Mouse (Mus musculus) adipocyte (in vitro differentiated cells): ENCODE measurements at regions not wholly inside any gene's neighbourhood (a gene's known extent, or its start where the extent isn't known, plus 50 kb on each side); places are given as distances from the start of the nearest gene placed in this dataset.

ENCODE experiments used
- DNase-seq: peaks from one replicate; pipeline ENCODE4 v3.0.0-alpha.2; 2016; ENCODE audit warnings: low spot score

DNA sequence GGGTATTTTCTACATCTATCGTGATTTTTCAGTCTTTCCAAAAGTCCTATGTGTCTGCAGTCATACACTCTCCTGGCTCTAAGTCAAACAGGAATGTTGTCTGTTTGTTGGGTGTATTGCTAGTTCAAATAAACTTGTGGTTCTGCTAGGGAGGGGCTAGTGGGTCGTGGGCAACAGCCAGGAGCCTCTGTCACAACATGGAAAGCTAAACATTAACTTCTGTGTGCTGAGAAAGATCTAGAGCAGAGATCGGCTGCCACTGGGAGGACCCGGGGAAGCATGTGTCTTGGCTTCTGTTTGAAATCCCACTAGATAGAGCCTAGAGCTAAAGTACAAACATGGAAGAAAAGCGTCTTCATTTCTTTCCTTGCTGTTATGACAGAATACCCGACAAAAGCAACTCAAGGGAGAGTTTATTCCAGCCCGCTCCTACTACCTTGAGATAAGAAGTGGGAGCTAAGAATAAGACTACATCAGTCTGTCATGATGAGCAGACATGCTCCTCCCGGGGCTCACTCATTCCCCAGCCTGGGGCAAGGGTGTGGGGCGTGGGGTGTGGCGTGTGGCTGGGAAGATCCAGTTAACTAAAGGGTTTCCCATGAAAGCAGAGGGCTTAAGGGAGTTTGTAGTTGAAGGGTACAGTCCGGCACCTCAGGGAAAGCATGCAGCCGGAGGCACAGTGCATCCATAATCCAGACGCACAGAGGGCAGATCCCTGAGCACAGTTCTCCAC is 190.7 kb downstream of the Rybp start:
- DNase-seq = peak; percentile 61

DNA sequence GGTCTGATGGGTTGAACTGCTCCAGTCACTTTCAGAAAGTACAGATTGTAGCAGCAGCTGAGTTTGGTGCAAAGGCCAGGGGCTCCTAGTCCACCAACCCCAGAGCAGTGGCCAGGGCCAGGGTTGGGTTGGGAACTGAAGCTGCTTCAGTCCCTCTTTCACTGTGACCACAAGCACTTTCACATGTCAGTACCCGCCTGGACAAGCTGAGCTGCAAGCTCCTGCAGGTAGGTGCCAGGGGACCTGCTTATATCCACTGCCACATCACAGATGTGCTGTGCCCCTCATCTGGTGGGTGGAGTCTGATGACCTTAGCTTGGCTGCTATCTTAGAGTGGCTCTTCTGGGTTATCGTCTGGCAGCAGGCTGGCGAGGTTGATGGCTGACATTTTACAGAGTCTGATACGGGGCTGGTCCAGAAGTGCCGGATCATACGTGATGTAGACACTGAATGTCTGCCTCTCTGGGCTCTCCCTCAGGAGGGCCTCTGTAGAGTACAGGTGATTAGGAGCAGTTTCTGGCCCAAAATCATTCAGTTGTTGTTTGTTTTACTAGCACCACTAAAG is 192.6 kb downstream of the Rybp start:
- no peak for DNase-seq

GRCm38 (mm10) chr6:100092870-100093269 is 194.4 kb downstream of the Rybp start:
- no peak for DNase-seq

DNA sequence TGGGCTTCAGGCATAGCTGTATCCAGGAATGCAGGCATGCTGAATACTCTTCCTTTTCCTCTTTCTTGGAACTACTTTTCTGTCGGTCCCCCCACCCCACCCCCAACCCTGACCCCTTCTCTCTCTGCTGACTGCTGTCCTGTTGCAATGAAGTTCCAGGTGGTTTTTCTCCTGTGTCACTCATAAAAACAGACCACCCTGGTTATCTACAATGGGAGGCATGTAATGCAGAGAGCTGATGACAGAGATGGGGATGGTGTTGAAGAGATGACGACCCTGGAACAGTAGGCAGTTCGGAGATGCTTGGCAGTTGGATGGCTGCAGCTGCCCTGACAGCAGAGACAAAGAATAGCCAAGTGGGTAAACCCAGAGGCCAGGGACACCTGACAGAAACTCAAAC is 195.5 kb downstream of the Rybp start:
- no peak for DNase-seq

DNA sequence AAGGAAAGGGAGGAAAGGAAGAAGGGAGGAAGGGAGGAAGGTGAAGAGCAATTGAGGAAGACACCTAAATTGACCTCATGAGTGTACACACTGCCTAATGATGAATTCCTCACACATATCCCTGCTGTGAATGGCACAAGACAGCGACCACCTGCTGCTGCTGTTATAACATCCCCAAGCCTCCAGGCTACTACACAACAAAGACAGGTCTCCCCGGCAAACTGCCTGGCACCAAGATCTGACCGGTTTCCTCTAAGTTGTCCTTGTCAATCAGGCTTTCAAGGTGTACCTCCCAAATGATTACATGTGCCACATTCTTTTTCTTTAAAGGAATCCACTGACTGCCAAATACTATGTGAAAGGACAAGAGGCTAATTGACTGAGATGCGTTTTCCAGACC is 198.7 kb downstream of the Rybp start:
- no peak for DNase-seq

DNA sequence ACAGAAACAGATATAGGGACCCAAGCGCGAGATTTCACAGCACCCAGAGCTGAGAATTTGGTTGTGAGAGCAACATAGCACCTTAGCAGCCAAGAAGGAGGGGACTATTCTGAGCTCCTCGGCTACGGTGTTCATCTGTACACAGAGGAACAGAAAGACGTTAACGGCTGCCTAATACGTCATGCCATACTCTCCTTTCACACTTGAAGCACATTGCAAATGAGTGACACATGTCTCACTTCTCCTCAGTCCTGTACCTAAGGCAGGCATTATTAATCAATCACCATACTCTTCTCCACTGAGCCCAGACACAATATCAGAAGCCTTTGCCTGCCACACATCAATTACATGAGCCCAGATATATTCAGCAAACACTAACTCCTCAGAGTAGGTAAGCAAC is 200.5 kb downstream of the Rybp start:
- DNase-seq = no peak

DNA sequence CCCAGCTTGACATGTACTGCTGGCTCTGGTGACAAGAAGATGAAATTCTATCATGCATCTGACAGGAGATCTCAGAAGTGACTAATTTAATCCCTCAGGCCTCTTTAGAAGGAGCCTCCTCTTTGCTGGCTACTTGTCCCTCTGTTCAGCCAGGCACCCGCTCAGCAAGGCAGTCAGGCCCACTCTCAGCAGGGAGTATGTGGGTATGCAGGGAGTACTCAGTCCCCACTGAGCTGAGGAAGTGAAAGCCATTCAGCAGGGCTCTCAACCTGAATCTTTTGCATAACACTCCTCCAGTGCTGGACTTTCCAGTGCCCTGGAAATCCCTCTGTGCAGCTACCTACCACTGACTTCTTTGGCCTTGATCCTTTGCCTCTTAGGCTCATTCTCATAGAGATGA is 201.3 kb downstream of the Rybp start:
- no peak for DNase-seq

- no peak for DNase-seq
Observed at GRCm38 (mm10) chr6:100083868-100084477, 203.3 kb downstream of the Rybp start.

DNA sequence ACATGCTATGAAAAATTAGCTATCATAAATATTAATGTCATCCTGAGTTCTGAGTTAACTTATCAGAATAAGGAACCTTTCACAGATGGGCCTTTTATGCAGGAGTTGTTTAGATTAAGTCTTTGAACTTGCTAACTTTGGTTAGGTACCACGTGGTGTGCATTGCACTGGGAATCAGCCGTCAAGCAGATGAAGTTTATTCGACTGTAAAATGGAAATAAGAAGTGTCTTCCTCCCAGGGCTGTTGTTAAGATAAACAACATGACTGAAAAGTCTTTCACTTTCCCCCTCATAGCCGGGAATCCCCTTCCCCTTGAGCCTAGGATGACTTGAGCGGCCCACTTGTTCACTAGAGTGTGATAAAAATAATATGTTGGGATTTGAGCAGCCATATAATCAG is 204.2 kb downstream of the Rybp start:
- DNase-seq = no peak

- DNase-seq = peak; percentile 78
Observed at GRCm38 (mm10) chr6:100074672-100075335, 212.5 kb downstream of the Rybp start.

GRCm38 (mm10) chr6:100072261-100072968 is 214.9 kb downstream of the Rybp start:
- DNase-seq = no peak

- no peak for DNase-seq
Observed at GRCm38 (mm10) chr6:100069151-100069550, 218.1 kb downstream of the Rybp start.

DNA sequence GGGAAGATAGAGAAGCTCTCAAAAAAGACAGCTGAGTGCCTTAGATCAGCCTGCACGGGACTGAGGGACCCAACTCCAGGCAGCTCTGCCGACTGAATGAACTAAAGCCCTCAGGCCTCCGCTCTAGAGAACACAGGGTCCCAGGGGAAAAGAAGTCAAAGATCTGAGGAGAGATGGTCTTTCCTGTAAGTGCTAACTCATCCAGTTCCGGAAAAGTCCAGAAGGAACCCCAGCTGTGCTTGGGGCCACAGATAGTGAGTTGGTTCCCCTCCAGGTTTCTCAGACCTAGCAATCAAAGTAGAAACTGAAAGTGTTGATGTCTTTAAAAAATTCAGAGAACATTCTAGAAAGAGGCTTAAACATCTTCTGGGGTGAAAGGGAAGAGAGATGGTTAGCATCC is 220.0 kb downstream of the Rybp start:
- DNase-seq = no peak

- DNase-seq = peak; percentile 26
Observed at GRCm38 (mm10) chr6:100065586-100065985, 221.7 kb downstream of the Rybp start.

- DNase-seq = no peak
Observed at GRCm38 (mm10) chr6:100062961-100063360, 224.3 kb downstream of the Rybp start.

GRCm38 (mm10) chr6:100059803-100060202 is 227.5 kb downstream of the Rybp start:
- DNase-seq = peak; percentile 95

DNA sequence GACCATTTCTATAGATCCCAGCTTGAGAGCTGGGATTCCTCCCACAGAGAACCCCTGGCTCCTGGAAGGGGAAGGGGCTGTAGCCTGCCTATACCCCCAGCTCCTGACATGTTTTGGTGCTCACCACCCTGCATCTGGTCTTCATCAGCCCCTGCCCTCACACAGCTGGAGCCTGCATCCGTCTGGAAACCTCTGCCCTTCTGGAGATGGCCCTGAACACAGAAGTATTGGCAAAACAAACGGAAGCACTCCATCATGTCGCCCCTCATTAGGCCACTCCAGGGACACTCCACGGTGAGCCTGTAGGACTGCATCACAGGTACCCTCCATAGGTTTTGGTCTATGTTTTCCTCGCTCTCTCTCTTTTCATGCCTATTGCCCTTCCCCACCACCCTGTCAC is 231.3 kb downstream of the Rybp start:
- DNase-seq = no peak

DNA sequence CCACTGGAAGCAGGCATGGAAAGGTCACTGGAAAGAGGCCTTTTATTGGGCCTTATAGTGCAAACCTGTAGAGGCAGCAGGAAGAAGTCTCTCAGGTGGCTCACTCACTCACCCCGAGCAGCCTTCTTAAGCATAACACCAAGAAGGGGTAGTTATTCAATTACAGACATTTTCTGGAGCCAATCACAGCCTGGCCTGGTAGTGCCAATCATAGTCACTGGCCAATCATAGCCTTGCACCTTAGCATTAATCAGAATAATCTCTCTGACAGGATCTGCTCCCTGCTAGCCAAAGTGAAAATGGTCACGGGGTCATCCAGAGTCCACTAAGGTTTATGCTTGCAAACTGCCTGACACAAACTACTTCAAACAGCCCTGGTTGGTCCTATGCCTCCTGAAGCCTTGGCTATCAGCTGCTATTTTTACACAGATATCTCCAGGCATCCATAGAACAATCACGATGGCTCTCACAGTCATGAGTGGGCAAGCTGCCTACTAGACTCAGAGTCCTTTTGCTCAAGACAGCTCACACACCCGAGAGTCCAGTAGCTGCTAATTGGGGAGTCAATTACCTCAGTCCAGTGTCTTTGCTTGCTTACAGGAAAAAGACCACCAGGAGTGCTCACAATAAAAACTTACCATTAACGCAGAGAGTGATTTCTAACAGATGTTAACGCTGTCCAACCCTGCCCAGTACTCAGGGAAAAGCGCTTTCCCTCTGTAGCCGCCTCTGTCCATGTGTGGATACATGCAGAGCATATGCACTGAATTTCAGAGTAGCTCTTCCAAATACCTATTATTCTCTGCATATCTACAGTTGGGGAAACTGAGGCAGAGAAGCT is 234.1 kb downstream of the Rybp start:
- DNase-seq = peak; percentile 51

DNA sequence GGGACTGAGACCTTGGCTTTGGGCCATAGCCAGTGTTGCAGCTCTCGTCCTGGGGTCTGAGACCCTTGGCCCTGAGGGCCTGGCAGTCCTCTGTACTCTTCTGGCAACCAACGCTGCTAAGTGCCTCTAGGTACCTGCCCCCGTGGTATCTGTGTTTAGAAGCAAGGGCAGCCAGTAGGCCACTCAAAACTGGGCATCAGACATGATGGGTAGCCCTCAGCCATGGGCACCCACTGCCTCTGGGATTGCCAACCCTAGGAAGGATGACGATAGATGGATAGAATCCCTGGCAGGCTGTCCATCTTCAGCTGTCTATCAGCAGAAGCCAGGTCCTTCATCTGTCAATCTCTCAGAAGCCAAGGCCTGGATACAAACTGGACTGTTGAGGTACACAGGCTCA is 234.9 kb downstream of the Rybp start:
- no peak for DNase-seq

- DNase-seq = no peak
Observed at GRCm38 (mm10) chr6:100049036-100049435, 238.2 kb downstream of the Rybp start.

DNA sequence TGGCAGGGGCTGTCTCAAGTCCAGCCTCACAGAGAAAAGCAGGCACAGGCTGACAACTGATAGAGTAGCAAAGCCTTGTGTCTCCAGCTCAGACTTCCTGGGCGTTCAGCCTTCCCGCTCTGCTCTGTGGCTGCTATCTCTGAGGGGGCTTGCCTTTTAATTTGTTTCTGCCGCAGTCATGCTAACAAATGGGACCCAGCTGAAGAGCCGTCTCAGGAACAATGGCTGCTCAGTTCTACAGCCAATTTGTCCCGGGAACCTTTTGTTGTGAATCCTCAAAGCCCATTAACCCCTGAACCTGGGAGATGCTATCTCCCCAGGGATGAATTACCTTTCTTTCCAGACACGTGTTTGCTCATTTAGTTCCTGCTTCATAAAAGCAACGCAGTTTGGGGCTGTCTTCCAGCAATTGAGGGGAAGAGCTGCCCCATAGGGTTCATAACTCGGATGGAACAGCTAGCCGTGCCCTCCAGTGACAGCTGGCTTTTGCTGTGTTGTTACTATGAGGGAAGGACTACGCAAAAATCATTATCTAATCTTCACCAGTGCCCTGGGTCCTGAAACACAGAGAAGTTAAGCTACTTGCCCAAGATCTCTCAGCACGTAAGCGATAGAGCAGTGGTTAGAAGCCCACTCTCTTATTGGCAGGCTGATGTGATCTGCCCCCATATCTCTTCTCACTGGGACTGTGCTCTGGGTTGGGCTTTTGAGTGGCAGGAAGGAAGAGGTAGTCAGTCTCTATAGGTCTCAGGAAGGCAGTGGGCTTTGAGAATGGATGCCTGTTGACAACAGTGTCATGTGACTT is 240.9 kb downstream of the Rybp start:
- DNase-seq = no peak
